Mouse (Mus musculus): ENCODE results near the gene Ablim1.
A peak's percentile ranks its signal among the peaks of the same experiment; 100 is the strongest.

Gene Ablim1

GRCm38 (mm10) chr19:57211444-57212111, 103.1 kb downstream of the Ablim1 start:
- DNase-seq, result peak; percentile 41

- no peak for DNase-seq
These were observed 103.8 kb downstream of the Ablim1 start for GRCm38 (mm10) chr19:57210924-57211323.

GRCm38 (mm10) chr19:57204101-57204500, 110.6 kb downstream of the Ablim1 start:
- DNase-seq, result peak; percentile 73

GRCm38 (mm10) chr19:57202554-57202953, 112.2 kb downstream of the Ablim1 start:
- DNase-seq, result no peak

- DNase-seq, result peak; percentile 40
These were observed 113.6 kb downstream of the Ablim1 start for GRCm38 (mm10) chr19:57201090-57201483.

GRCm38 (mm10) chr19:57200477-57201089, 114.1 kb downstream of the Ablim1 start:
- no peak for DNase-seq

- no peak for DNase-seq
These were observed 115.4 kb downstream of the Ablim1 start for GRCm38 (mm10) chr19:57199361-57199760.

GRCm38 (mm10) chr19:57198531-57198930, 116.2 kb downstream of the Ablim1 start:
- DNase-seq, result no peak

- no peak for DNase-seq
These were observed 116.7 kb downstream of the Ablim1 start for GRCm38 (mm10) chr19:57198029-57198428.

GRCm38 (mm10) chr19:57197043-57197817, 117.5 kb downstream of the Ablim1 start:
- peak; percentile 95 for DNase-seq

GRCm38 (mm10) chr19:57196616-57197015, 118.1 kb downstream of the Ablim1 start:
- no peak for DNase-seq

- no peak for DNase-seq
These were observed 119.4 kb downstream of the Ablim1 start for GRCm38 (mm10) chr19:57195169-57195930.

GRCm38 (mm10) chr19:57193958-57194357, 120.8 kb downstream of the Ablim1 start:
- no peak for DNase-seq

GRCm38 (mm10) chr19:57193382-57193781, 121.3 kb downstream of the Ablim1 start:
- DNase-seq, result no peak

GRCm38 (mm10) chr19:57191109-57191508, 123.6 kb downstream of the Ablim1 start:
- DNase-seq, result no peak

GRCm38 (mm10) chr19:57189427-57189826, 125.3 kb downstream of the Ablim1 start:
- peak; percentile 61 for DNase-seq

- no peak for DNase-seq
These were observed 126.2 kb downstream of the Ablim1 start for GRCm38 (mm10) chr19:57188553-57188952.

GRCm38 (mm10) chr19:57185021-57185420, 129.7 kb downstream of the Ablim1 start:
- DNase-seq, result no peak

GRCm38 (mm10) chr19:57182938-57183720, 131.6 kb downstream of the Ablim1 start:
- no peak for DNase-seq

- DNase-seq, result peak; percentile 87
These were observed 132.7 kb downstream of the Ablim1 start for GRCm38 (mm10) chr19:57181852-57182528.

GRCm38 (mm10) chr19:57181317-57181716, 133.4 kb downstream of the Ablim1 start:
- DNase-seq, result peak; percentile 46

GRCm38 (mm10) chr19:57180908-57181307, 133.8 kb downstream of the Ablim1 start:
- DNase-seq, result no peak

Data from kidney, adult 11 months (tissue).